Mouse (Mus musculus): ENCODE data around the gene Dcaf7. TPM values are rescaled to one million over a fixed set of nuclear protein-coding genes. Genes with fewer than 3 reads are reported as not detected.

Gene Dcaf7
- polyA plus RNA-seq, 1 experiment = 86.9 TPM

GRCm38 (mm10) chr11:106083708-106084701 is 47.3 kb downstream of the Dcaf7 start, which contains the start of gene Map3k3:
Map3k3 (plus strand) TSS chr11:106084613.
- Histone ChIP-seq H3K27ac (ENCODE audit: insufficient read depth, low read length) (peak within 1 kb of the TSS; percentile 78), H3K4me1 (ENCODE audit: control insufficient read depth, insufficient read depth, low read length) (no peaks in the 10 kb centered on the region; the same call in 1 of the 2 replicates), H3K27me3 (ENCODE audit: control insufficient read depth, insufficient read depth, low read length) (no peaks in the 10 kb centered on the region), H3K4me3 (replicated peaks; ENCODE audit: insufficient read depth, low read depth, low read length) (peak within 1 kb of the TSS; percentile 83)
- TF ChIP-seq CTCF (IDR thresholded peaks at IDR 0.05; ENCODE audit: borderline replicate concordance, insufficient read depth, low read depth, low read length) (peak; percentile 42; the same call in 1 of the 2 replicates), POLR2A (IDR thresholded peaks at IDR 0.05; ENCODE audit: borderline replicate concordance, insufficient read depth, low read length) (peak; percentile 81)
- peak; percentile 99 to 100 for DNase-seq
- WGBS = 1% methylated on average over 69 of the region's 69 CpGs

- Histone ChIP-seq H3K4me1 (ENCODE audit: control insufficient read depth, insufficient read depth, low read length) (peaks cover 3% of the 10 kb centered on the region; the same call in 1 of the 2 replicates), H3K27ac (ENCODE audit: insufficient read depth, low read length) (peak overlapping the region; percentile 78), H3K27me3 (ENCODE audit: control insufficient read depth, insufficient read depth, low read length) (no peaks in the 10 kb centered on the region), H3K4me3 (replicated peaks; ENCODE audit: insufficient read depth, low read depth, low read length) (peak overlapping the region; percentile 70)
- TF ChIP-seq POLR2A (IDR thresholded peaks at IDR 0.05; ENCODE audit: borderline replicate concordance, insufficient read depth, low read length) = no peak
- no peak for TF ChIP-seq CTCF (IDR thresholded peaks at IDR 0.05; ENCODE audit: borderline replicate concordance, insufficient read depth, low read depth, low read length)
- peak; percentile 74 to 81 for DNase-seq
- WGBS = under 1% methylated on average over 56 of the region's 61 CpGs
Measured at GRCm38 (mm10) chr11:106084911-106085561, 48.4 kb downstream of the Dcaf7 start.

- 84% methylated on average over 1 of the region's 1 CpGs for WGBS
- no peak for DNase-seq
- Histone ChIP-seq H3K4me3 (replicated peaks; ENCODE audit: insufficient read depth, low read depth, low read length) (no peak overlapping the region), H3K27ac (ENCODE audit: insufficient read depth, low read length) (no peak overlapping the region), H3K27me3 (ENCODE audit: control insufficient read depth, insufficient read depth, low read length) (no peaks in the 10 kb centered on the region), H3K4me1 (ENCODE audit: control insufficient read depth, insufficient read depth, low read length) (no peaks in the 10 kb centered on the region)
- TF ChIP-seq CTCF (IDR thresholded peaks at IDR 0.05; ENCODE audit: borderline replicate concordance, insufficient read depth, low read depth, low read length) (no peak), POLR2A (IDR thresholded peaks at IDR 0.05; ENCODE audit: borderline replicate concordance, insufficient read depth, low read length) (no peak)
Measured at GRCm38 (mm10) chr11:106098223-106098622, 61.6 kb downstream of the Dcaf7 start.

GRCm38 (mm10) chr11:106102866-106103265 is 66.2 kb downstream of the Dcaf7 start:
- Histone ChIP-seq H3K27ac (ENCODE audit: insufficient read depth, low read length) (no peak overlapping the region), H3K27me3 (ENCODE audit: control insufficient read depth, insufficient read depth, low read length) (no peaks in the 10 kb centered on the region), H3K4me3 (replicated peaks; ENCODE audit: insufficient read depth, low read depth, low read length) (no peak overlapping the region), H3K4me1 (ENCODE audit: control insufficient read depth, insufficient read depth, low read length) (peaks cover 2% of the 10 kb centered on the region; the same call in 1 of the 2 replicates)
- no peak for TF ChIP-seq POLR2A (IDR thresholded peaks at IDR 0.05; ENCODE audit: borderline replicate concordance, insufficient read depth, low read length)
- no peak for TF ChIP-seq CTCF (IDR thresholded peaks at IDR 0.05; ENCODE audit: borderline replicate concordance, insufficient read depth, low read depth, low read length)
- DNase-seq = no peak
- WGBS = 60% methylated on average over 3 of the region's 3 CpGs

- no peak overlapping the region for H3K27ac ChIP-seq (ENCODE audit: insufficient read depth, low read length)
- H3K4me1 ChIP-seq (ENCODE audit: control insufficient read depth, insufficient read depth, low read length) = peaks cover 2% of the 10 kb centered on the region; the same call in 1 of the 2 replicates
- 76% methylated on average over 8 of the region's 8 CpGs for WGBS
- no peaks in the 10 kb centered on the region for H3K27me3 ChIP-seq (ENCODE audit: control insufficient read depth, insufficient read depth, low read length)
- H3K4me3 ChIP-seq (replicated peaks; ENCODE audit: insufficient read depth, low read depth, low read length) = no peak overlapping the region
- DNase-seq = no peak
- no peak for TF ChIP-seq POLR2A (IDR thresholded peaks at IDR 0.05; ENCODE audit: borderline replicate concordance, insufficient read depth, low read length)
- TF ChIP-seq CTCF (IDR thresholded peaks at IDR 0.05; ENCODE audit: borderline replicate concordance, insufficient read depth, low read depth, low read length) = no peak
Measured at GRCm38 (mm10) chr11:106106047-106106587, 69.4 kb downstream of the Dcaf7 start.

Other genes with a start within 250 kb of the Dcaf7 start
- gene Cyb561, start 83.5 kb upstream of the Dcaf7 start, polyA plus RNA-seq (2012; rRNA removed) = 35.5 and 37.0 TPM in 2 replicates
- 13.6 and 19.7 TPM in 2 replicates for gene Ace, start 68.9 kb upstream of the Dcaf7 start, polyA plus RNA-seq (2012; rRNA removed)
- gene Ace3, start 42.2 kb upstream of the Dcaf7 start, polyA plus RNA-seq (2012; rRNA removed) = not detected in 2 replicates
- 1.3 and 1.4 TPM in 2 replicates for gene Kcnh6, start 28.7 kb upstream of the Dcaf7 start, polyA plus RNA-seq (2012; rRNA removed)
- gene Taco1, start 29.2 kb downstream of the Dcaf7 start, polyA plus RNA-seq (2012; rRNA removed) = 14.3 and 17.7 TPM in 2 replicates
- gene Map3k3, start 47.7 kb downstream of the Dcaf7 start, polyA plus RNA-seq (2012; rRNA removed) = 33.8 and 34.0 TPM in 2 replicates
- not detected in 2 replicates for gene Gm10840, start 124.0 kb downstream of the Dcaf7 start, polyA plus RNA-seq (2012; rRNA removed)
- gene Limd2, start 124.0 kb downstream of the Dcaf7 start, polyA plus RNA-seq (2012; rRNA removed) = 36.1 and 41.1 TPM in 2 replicates
- gene Strada, start 165.3 kb downstream of the Dcaf7 start, polyA plus RNA-seq (2012; rRNA removed) = 58.2 and 65.4 TPM in 2 replicates
- 82.4 and 88.8 TPM in 2 replicates for gene Ccdc47, start 179.5 kb downstream of the Dcaf7 start, polyA plus RNA-seq (2012; rRNA removed)
- gene Ddx42, start 180.1 kb downstream of the Dcaf7 start, polyA plus RNA-seq (2012; rRNA removed) = 45.4 and 45.6 TPM in 2 replicates
- gene Ftsj3, start 219.2 kb downstream of the Dcaf7 start, polyA plus RNA-seq (2012; rRNA removed) = 21.3 and 22.8 TPM in 2 replicates
- gene Psmc5, start 219.3 kb downstream of the Dcaf7 start, polyA plus RNA-seq (2012; rRNA removed) = 307 and 343 TPM in 2 replicates
- 114 and 144 TPM in 2 replicates for gene Smarcd2, start 236.1 kb downstream of the Dcaf7 start, polyA plus RNA-seq (2012; rRNA removed)
- 0.36 and 0.43 TPM in 2 replicates for gene Tcam1, start 239.8 kb downstream of the Dcaf7 start, polyA plus RNA-seq (2012; rRNA removed)